ENCODE assay signal across 9 mouse cellular contexts in the genomic region with DNA sequence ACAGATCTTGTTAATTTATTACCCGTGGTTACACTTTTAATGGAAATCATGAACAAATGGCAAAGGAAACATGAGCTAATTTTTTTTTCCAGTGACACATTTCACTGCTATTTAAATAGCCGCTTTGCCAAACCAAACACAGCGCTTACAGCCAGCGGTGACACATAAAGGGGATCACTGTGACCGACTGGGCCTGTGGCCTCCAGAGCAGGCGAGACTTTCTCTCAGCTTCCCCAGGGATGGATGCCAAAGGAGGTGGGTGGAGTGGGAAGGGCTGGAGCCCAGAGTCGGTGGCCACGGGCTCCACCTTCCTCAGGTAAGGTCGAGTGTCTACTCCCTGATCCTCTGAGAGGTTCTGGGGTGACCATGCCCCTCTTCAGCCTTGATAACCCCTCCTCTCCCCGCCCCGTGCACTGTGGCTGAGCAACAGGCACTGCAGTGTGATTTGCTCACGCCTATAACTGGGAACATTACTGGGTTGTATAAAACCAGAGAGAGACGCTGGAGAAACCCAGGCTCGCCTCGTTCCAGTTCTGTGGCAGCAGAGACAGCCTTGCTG.
DNase-seq lines count a peak whose midpoint lies in the region; ATAC-seq and TF ChIP-seq lines count a peak whose summit lies in the region.
"Had no signal": no experiment of that assay in that cellular context is flagged by ENCODE, and none has a peak within 500 bp of the region (broad histone marks: within the 10 kb centered on the region; RNA-seq: fewer than 3 reads in every experiment).

No protein-coding gene starts in this region.

- peak; percentile 63; the same call in 1 of the 2 replicates for ATAC-seq in embryonic facial prominence, embryonic 14.5 days (ENCODE audit: low read depth)
- ATAC-seq in limb, embryonic 14.5 days (ENCODE audit: low FRiP score, low read depth) = peak; percentile 83

- H3K27me3 ChIP-seq in embryonic facial prominence, embryonic 14.5 days (replicated peaks; ENCODE audit: control insufficient read depth, insufficient read depth, low read length) = no peaks in the 10 kb centered on the region
- peaks cover 6% of the 10 kb centered on the region; the same call in 1 of the 2 replicates for H3K27me3 ChIP-seq in limb, embryonic 14.5 days (ENCODE audit: control insufficient read depth, insufficient read depth, low read length)

- no peak overlapping the region for H3K4me3 ChIP-seq in embryonic facial prominence, embryonic 14.5 days (ENCODE audit: low read depth, low read length)
- H3K4me3 ChIP-seq in limb, embryonic 14.5 days (replicated peaks; ENCODE audit: low read length) = no peak overlapping the region

- peak overlapping the region; percentile 70 for H3K27ac ChIP-seq in embryonic facial prominence, embryonic 14.5 days (replicated peaks; ENCODE audit: low read depth, low read length)
- H3K27ac ChIP-seq in limb, embryonic 14.5 days (replicated peaks; ENCODE audit: low read depth, low read length) = peak overlapping the region; percentile 80
- H3K27ac ChIP-seq: liver, embryonic 14.5 days had no signal

- TF ChIP-seq POLR2A in limb, embryonic 14.5 days (IDR thresholded peaks at IDR 0.05; ENCODE audit: borderline replicate concordance, extremely low read depth, insufficient read depth, insufficient read length) = no peak

- peak; percentile 56 for DNase-seq in NIH3T3 (ENCODE audit: low read depth)
- DNase-seq in embryonic facial prominence, embryonic 14.5 days (ENCODE audit: low spot score) = peak; percentile 72
- peak; percentile 52 for DNase-seq in heart, postnatal 25 days (ENCODE audit: low spot score)
- peak; percentile 74 for DNase-seq in limb, embryonic 14.5 days (ENCODE audit: low spot score)
- no peak for DNase-seq in ovary, adult 18-20 months (ENCODE audit: low spot score)
- no peak for DNase-seq in ovary, postnatal 10 days (ENCODE audit: low spot score)
- no peak for DNase-seq in left cerebral cortex, postnatal 25 days (ENCODE audit: low spot score in 2 of 2)
- no peak for DNase-seq in cerebellum, postnatal 14 days

- 70% methylated on average over 15 of the region's 15 CpGs for WGBS in embryonic facial prominence, embryonic 14.5 days
- WGBS in limb, embryonic 14.5 days = 37% methylated on average over 15 of the region's 15 CpGs

- H3K9ac ChIP-seq in embryonic facial prominence, embryonic 14.5 days (ENCODE audit: low read depth, low read length) = no peak overlapping the region
- no peak overlapping the region for H3K9ac ChIP-seq in limb, embryonic 14.5 days (ENCODE audit: low read depth, low read length, severe bottlenecking)
- H3K9ac ChIP-seq: liver, embryonic 14.5 days had no signal

- no peaks in the 10 kb centered on the region for H3K36me3 ChIP-seq in embryonic facial prominence, embryonic 14.5 days (ENCODE audit: control insufficient read depth, insufficient read depth, low read length)
- no peaks in the 10 kb centered on the region for H3K36me3 ChIP-seq in limb, embryonic 14.5 days (ENCODE audit: control insufficient read depth, insufficient read depth, low read length)

- no peaks in the 10 kb centered on the region for H3K9me3 ChIP-seq in embryonic facial prominence, embryonic 14.5 days (ENCODE audit: control insufficient read depth, low read length)
- no peaks in the 10 kb centered on the region for H3K9me3 ChIP-seq in limb, embryonic 14.5 days (ENCODE audit: control insufficient read depth, low read length)

- H3K4me2 ChIP-seq in embryonic facial prominence, embryonic 14.5 days (ENCODE audit: low read depth, low read length) = no peak overlapping the region
- H3K4me2 ChIP-seq in limb, embryonic 14.5 days (replicated peaks; ENCODE audit: low read depth, low read length, severe bottlenecking) = peak overlapping the region; percentile 8; the same call in 1 of the 2 replicates

- H3K4me1 ChIP-seq in embryonic facial prominence, embryonic 14.5 days (ENCODE audit: control insufficient read depth, insufficient read depth, low read length) = peaks cover 14% of the 10 kb centered on the region
- peaks cover 14% of the 10 kb centered on the region for H3K4me1 ChIP-seq in limb, embryonic 14.5 days (ENCODE audit: control insufficient read depth, insufficient read depth, low read length)

- intact Hi-C loops in heart, postnatal 25 days (cut with DNase I) = no loop called here
- intact Hi-C loops in left cerebral cortex, postnatal 25 days (cut with DNase I) = no loop called here

Comparison
In these comparisons a context has a peak if more than half of its experiments do, and no peak if none do; other contexts are left out.
1. DNase-seq: peak in NIH3T3 (single experiment), embryonic facial prominence, embryonic 14.5 days (single experiment), heart, postnatal 25 days (single experiment) and limb, embryonic 14.5 days (single experiment); none in ovary, adult 18-20 months (single experiment), ovary, postnatal 10 days (single experiment), left cerebral cortex, postnatal 25 days (0 of 2) and cerebellum, postnatal 14 days (0 of 2).